Mouse (Mus musculus): Measurements from ENCODE around the gene Tssk1.

DNA sequence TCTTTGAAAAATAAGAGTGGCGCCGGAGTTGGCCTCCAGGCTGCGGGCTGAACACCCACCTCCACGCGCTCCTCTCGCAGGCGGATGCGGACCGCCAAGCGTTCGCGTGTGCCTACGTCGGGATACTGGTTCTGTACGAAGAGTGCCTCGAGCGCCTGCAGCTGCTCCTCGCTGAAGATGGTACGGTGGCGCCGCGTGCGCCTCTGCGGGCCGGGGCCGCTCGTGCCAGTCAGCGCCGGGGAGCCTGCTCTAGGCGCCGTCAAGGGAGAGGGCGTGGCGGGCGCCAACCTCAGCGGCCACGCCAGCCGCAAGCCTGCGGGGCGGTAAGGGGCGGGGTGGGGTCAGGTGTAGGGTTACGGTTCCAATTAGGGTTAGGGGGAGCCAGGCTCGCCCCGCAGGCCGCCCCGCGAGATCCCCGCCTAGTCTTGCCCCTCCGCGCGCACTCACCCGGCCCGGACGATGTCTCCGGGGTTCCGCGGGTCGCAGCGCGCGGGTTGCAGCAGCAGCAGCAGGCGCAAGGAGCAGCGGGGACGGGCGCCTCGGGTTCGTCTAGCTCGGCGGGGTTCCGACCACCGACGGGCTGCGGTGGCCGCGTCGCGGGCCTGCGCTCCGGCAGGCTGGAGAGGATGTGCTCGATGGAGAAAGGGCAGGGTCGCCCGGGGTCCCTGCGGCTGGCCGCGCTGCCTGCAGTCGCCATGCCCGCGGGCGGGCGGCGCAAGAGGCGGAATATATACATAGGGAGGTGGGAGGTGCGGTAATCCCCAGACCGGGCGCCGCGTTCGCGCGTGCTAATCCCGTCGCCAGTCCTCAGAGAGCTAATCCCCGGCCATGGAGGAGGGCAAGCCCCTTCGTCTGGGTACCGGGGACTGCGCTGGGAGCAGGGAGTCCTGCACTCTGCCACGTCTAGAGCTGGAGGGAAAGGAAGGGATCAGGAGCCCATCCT lies 20.6 kb downstream of the Tssk1 start, which contains the start of gene Gsc2:
- no peak for TF ChIP-seq CTCF (IDR thresholded peaks at IDR 0.05; ENCODE audit: low read depth)
- no peak for TF ChIP-seq EP300 (IDR thresholded peaks at IDR 0.05; ENCODE audit: low read depth)
